Mouse (Mus musculus) c-Kit-negative CD71-positive TER-119-positive erythroid progenitor cells, embryonic 14.5 days (primary cell): ENCODE measurements around the gene Nol3.
A peak's percentile ranks its signal among the peaks of the same experiment; 100 is the strongest.
"Not testable (repeated sequence)": the region's sequence is repeated elsewhere in the genome, so short reads cannot be mapped to it uniquely, and the experiment has no call there.

Experiments used
- DNase-seq: peaks from one replicate; pipeline ENCODE4 v3.0.0-alpha.2; 2013; ENCODE audit warnings: low read depth, low spot score

Nol3 gene

GRCm38 (mm10) chr8:105288958-105289732, 13.2 kb downstream of the Nol3 start:
- DNase-seq: no peak

DNA sequence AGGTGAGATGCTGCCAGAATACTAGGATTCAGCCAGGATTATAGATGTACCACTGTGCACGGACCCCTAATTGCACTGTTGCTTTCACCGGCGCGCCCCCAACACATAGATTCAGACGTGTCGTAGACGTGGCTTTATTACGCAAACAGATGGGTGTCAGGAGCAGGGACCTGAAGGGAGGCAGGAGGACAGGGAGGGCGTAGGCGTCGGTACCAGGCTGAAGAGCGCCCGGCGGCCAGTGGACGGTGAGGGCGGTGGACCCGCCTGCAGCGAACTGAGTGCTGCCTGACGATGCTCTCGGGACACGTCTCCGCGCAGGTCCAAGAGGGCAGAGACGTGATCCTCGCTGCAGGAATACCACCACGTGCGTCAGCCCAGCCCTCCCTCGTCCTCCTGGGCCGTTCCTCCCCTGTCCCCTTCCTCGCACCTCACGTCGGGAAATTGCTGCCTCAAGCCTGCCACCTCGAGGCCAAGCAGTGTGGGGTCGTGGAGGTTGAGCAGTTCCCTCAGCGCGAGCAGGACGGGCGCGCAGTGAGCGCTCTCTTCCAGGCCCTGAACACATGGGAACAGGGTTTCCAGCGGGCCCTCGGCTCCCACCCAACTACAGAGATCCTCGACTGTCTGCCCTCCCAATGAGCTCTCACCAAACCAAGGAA, 14.0 kb downstream of the Nol3 start, which contains the start of gene 4931428F04Rik:
Gene 4931428F04Rik, minus strand, starts transcription at position 60 of the 656 bp plus-strand sequence.
- no peak for DNase-seq

DNA sequence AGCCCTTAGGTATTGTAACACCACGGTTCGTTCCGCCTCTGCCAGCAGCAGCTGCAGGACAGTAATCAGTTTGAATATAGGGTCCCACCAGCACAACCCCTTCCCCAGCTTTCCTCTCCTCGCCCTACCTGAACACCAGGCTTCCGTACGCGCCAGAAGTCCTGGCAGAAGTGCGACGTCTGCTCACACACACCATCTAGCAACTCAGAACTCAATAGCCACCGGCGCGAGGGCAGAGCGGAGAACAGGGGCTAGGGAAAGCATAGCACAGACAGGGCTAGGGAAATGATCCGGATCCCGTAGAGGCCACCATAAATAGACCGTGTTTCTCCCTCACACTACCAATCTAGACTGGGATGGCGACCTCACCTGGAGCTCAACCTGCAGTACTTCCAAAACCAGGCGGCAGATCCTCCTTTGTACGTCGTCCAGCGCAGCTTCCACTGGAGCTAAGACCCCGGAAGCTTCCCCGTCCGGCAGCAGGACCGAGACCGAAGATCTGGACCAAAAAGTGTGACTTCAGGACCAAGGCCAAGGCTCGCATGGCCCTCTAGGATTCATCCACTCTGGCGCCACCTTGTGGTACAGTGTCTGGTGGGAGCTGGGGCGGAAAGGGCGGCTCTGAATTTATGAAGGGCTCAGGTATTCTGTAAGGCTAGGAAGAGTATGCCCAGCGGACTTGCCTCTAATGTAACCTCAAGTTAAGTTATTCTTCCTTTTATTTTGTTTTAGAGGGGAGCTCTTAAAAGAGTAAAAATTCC, 14.8 kb downstream of the Nol3 start:
- DNase-seq: peak; percentile 79

- not testable (repeated sequence) for DNase-seq
Measured at GRCm38 (mm10) chr8:105291364-105291763, 15.4 kb downstream of the Nol3 start.

DNA sequence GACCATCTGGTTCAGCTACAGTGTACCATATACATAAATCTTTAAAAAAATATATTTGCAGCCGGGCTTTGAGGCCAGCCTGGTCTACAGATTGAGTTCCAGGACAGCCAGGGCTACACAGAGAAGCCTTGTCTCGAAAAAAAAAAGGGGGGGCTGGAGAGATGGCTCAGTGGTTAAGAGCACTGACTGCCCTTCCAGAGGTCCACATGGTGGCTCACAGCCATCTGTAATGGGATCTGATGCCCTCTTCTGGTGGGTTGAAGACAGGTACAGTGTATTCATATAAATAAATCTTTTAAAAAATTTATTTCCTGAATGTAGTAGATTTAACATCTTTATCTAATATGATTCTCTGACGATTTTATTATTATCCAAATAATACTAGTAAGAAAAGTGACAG, 15.9 kb downstream of the Nol3 start:
- DNase-seq: not testable (repeated sequence)

- DNase-seq: no peak
Measured at GRCm38 (mm10) chr8:105292471-105292870, 16.5 kb downstream of the Nol3 start.

DNA sequence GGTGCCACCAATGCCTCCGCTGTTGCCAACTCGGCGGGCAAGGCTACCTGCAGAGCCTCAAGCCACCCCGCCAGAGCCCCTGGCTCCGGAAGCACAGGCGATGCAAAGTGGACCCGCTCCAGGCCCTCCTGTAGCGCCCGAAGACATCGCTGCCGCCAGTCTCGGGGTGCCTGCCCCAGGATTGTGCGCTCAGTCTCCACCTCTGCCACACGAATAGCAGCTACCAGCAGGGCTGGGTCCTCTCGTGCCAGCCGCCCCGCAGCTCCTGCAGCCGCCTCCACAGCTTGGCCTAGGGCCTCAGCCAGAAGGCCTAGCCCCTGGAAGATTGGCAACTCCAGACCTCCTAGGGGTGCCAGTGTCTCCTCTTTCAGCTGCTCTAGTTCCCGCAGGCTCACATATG, 17.5 kb downstream of the Nol3 start:
- no peak for DNase-seq

- no peak for DNase-seq
Measured at GRCm38 (mm10) chr8:105294776-105295175, 18.8 kb downstream of the Nol3 start.

GRCm38 (mm10) chr8:105295256-105295655, 19.3 kb downstream of the Nol3 start:
- DNase-seq: no peak

GRCm38 (mm10) chr8:105295895-105296573, 20.1 kb downstream of the Nol3 start, which contains the start of gene Exoc3l:
TSS of gene Exoc3l (minus strand) at chr8:105296101.
- no peak for DNase-seq

DNA sequence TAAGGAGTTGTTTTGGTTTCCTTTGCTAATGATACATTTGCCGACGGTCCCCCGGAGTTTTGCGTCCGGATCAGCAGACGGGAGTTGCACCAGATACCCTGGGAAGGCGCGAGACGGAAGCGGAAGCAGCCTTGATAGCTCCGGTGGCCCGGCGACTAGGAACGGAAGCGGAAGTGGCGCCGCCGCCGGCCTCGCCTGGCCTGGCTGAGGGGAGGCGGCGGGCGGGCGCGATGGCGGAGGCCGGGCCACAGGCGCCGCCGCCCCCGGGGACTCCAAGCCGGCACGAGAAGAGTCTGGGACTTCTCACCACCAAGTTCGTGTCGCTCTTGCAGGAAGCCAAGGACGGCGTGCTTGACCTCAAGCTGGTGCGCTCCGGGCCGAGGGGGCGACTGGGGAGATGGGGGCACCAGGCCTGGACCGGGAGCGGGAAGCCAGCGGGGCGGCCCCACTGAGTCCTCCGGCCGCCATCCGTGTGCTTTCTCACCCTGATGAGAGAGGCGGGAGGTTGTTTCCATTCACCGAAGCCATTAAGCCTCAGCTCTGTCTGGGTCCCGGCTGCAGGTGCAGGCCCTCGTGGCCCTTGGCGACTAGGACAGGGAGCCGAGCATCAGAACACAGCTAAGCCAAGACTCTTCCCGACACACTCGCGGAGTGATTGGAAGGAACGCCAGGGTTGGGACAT, 21.7 kb downstream of the Nol3 start, which contains the start of gene E2f4:
Gene E2f4, plus strand, starts transcription at position 153 of the 682 bp plus-strand sequence.
- peak; percentile 78 for DNase-seq

DNA sequence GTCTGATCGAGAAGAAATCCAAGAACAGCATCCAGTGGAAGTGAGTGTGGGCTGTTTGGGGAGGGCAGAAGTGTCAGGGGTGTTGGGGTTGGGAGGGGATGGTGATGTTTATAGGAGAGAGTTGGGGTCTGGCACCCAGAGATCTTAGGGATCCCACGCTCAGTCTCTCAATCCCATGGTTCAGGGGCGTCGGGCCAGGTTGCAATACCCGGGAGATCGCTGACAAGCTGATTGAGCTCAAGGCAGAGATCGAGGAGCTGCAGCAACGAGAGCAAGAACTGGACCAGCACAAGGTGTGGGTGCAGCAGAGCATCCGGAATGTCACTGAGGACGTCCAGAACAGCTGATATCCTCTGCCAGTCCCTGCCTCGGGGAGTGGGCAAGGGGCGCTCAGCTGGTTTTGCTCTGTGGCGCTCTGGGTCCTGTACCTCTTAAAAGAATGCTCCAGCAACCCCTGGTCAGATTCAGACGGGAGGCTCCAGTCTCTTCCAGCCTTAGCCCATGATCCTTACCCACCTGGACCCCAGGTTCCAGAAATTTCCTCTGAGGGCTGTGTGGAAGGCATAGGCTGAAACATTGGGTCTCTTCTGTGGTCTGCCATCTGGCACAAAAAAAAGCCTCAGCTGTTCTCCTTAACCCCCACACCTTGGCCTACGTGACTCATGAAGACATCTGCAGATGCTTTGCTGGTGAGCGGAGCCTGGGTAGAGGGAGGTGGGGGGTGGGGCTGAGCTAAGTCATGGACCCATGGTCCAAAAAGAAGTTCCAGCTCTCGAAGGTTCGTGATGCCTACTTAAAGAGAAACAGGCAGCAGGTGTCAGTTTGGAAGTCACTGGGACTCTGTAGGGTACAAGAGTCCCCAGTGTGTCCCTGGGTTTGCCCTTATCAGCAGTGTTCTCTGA, 22.7 kb downstream of the Nol3 start:
- DNase-seq: no peak

GRCm38 (mm10) chr8:105299962-105300361, 24.0 kb downstream of the Nol3 start:
- DNase-seq: peak; percentile 84

GRCm38 (mm10) chr8:105303396-105303795, 27.5 kb downstream of the Nol3 start:
- no peak for DNase-seq

DNA sequence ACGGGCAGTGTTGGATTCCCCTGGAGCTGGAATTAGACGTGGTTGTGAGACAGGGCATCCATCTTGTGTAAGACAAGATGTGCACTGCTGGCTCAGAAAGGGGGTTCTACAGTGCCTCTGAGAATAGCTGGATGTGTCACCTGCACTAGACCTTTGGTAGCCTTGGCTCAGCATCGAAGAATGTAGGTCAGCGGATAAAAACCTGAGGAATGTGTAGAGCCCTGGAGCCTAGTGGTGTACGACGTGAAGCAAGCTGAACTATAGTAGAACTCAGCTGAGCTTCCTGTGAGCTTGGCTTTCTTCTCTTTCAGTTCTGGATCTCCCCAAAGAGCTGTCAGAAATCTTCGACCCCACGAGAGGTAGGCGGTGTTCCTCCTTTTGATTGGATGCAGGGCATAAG, 27.9 kb downstream of the Nol3 start:
- no peak for DNase-seq

- no peak for DNase-seq
Measured at GRCm38 (mm10) chr8:105304325-105305210, 28.6 kb downstream of the Nol3 start.

DNA sequence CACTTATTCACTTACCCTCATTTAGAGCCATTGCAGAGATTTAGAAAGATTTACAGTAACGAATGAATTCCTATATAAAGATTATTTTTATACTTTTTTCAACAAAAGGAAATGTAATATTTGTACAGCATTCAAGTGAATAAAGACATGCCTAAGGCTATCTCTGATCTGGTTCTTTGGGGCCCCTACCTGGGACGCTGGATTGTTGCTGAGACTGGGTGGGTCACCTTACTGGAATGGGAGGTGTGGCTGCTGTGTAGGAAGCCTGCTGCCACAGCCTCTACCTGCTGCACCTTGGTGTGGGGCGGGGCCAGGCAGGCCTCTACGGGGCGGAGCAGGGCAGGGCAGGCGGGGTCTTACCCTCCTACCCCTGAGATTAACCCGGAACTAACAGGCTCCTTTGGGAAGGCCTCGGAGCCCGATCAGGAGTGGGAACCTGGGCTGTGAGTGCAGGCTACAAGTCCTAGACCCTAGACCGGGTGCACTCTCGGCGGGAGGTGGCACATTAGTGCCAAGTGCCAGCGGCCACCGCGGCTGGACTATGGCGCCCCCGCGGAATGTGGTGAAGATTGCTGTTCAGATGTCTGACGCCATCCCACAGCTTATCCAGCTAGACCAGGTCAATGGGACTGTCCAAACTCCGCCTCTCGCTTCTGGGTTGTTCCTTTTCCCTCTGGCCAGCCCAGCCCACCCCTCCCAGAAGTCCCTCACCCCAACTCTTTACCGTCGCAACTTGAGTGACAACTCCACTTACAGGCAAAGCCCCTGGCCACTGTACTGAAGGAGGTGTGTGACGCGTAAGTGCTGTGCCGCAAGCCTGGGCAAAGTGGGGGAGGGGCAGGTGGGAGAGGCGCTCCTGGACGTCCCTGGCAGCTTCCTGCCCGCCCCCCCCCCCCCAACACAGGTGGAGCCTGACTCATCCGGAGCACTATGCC, 29.5 kb downstream of the Nol3 start, which contains the start of gene Elmo3:
Gene Elmo3, plus strand, starts transcription at position 391 of the 935 bp plus-strand sequence.
- no peak for DNase-seq
